Mouse (Mus musculus): Measurements from ENCODE around the gene Mob4. TPM values are rescaled to one million over a fixed set of nuclear protein-coding genes. Genes with fewer than 3 reads are reported as not detected.

Gene Mob4
- polyA plus RNA-seq (2014; fragmentation: Nextera tagmentation; extraction: Ambion mirVana), result 163 and 165 TPM in 2 replicates

- peak within 1 kb of the TSS; percentile 86 for H3K27ac ChIP-seq (replicated peaks; ENCODE audit: low read depth, low read length)
- no peaks in the 10 kb centered on the region for H3K36me3 ChIP-seq (replicated peaks; ENCODE audit: control insufficient read depth, insufficient read depth, low read depth, low read length)
- no peaks in the 10 kb centered on the region for H3K9me3 ChIP-seq (replicated peaks; ENCODE audit: control insufficient read depth, low read length)
- H3K4me2 ChIP-seq (ENCODE audit: low read depth, low read length), result peak within 1 kb of the TSS; percentile 48
- H3K9ac ChIP-seq (replicated peaks; ENCODE audit: low read length), result peak within 1 kb of the TSS; percentile 95
- no peaks in the 10 kb centered on the region for H3K4me1 ChIP-seq (ENCODE audit: control insufficient read depth, insufficient read depth, low read length)
- DNase-seq (ENCODE audit: low spot score), result peak; percentile 95
- ATAC-seq (replicated peaks; ENCODE audit: insufficient number of reproducible peaks, low FRiP score, low TSS enrichment, low read depth), result peak; percentile 96
- WGBS, result under 1% methylated on average over 34 of the region's 42 CpGs
- H3K4me3 ChIP-seq (ENCODE audit: low read depth, low read length), result peak within 1 kb of the TSS; percentile 98
- H3K27me3 ChIP-seq (ENCODE audit: control insufficient read depth, insufficient read depth, low read length), result no peaks in the 10 kb centered on the region
Observed at GRCm38 (mm10) chr1:55130943-55131401, at the start of gene Mob4. Gene Mob4 (plus strand): TSS chr1:55131231.

GRCm38 (mm10) chr1:55082106-55082505 is 48.9 kb upstream of the Mob4 start:
- H3K4me1 ChIP-seq (ENCODE audit: control insufficient read depth, insufficient read depth, low read length), result no peaks in the 10 kb centered on the region
- H3K36me3 ChIP-seq (replicated peaks; ENCODE audit: control insufficient read depth, insufficient read depth, low read depth, low read length), result peaks cover 21% of the 10 kb centered on the region
- no peak overlapping the region for H3K9ac ChIP-seq (replicated peaks; ENCODE audit: low read length)
- H3K4me3 ChIP-seq (ENCODE audit: low read depth, low read length), result no peak overlapping the region
- no peak overlapping the region for H3K27ac ChIP-seq (replicated peaks; ENCODE audit: low read depth, low read length)
- DNase-seq (ENCODE audit: low spot score), result no peak
- ATAC-seq (replicated peaks; ENCODE audit: insufficient number of reproducible peaks, low FRiP score, low TSS enrichment, low read depth), result no peak
- H3K9me3 ChIP-seq (replicated peaks; ENCODE audit: control insufficient read depth, low read length), result no peaks in the 10 kb centered on the region
- no peaks in the 10 kb centered on the region for H3K27me3 ChIP-seq (ENCODE audit: control insufficient read depth, insufficient read depth, low read length)
- no peak overlapping the region for H3K4me2 ChIP-seq (ENCODE audit: low read depth, low read length)
- whole genome bisulfite sequencing, result 65% methylated on average over 1 of the region's 1 CpGs

GRCm38 (mm10) chr1:55085781-55086366 is 45.2 kb upstream of the Mob4 start:
- ATAC-seq (replicated peaks; ENCODE audit: insufficient number of reproducible peaks, low FRiP score, low TSS enrichment, low read depth) (no peak), DNase-seq (ENCODE audit: low spot score) (no peak)
- H3K9me3 ChIP-seq (replicated peaks; ENCODE audit: control insufficient read depth, low read length), result no peaks in the 10 kb centered on the region
- H3K4me1 ChIP-seq (ENCODE audit: control insufficient read depth, insufficient read depth, low read length), result no peaks in the 10 kb centered on the region
- peaks cover 12% of the 10 kb centered on the region for H3K36me3 ChIP-seq (replicated peaks; ENCODE audit: control insufficient read depth, insufficient read depth, low read depth, low read length)
- peak overlapping the region; percentile 78; the same call in 1 of the 2 replicates for H3K4me2 ChIP-seq (ENCODE audit: low read depth, low read length)
- H3K27me3 ChIP-seq (ENCODE audit: control insufficient read depth, insufficient read depth, low read length), result no peaks in the 10 kb centered on the region
- H3K9ac ChIP-seq (replicated peaks; ENCODE audit: low read length), result peak overlapping the region; percentile 15; the same call in 1 of the 2 replicates
- WGBS, result 51% methylated on average over 7 of the region's 7 CpGs
- H3K4me3 ChIP-seq (ENCODE audit: low read depth, low read length), result peak overlapping the region; percentile 90; the same call in 1 of the 2 replicates
- no peak overlapping the region for H3K27ac ChIP-seq (replicated peaks; ENCODE audit: low read depth, low read length)

GRCm38 (mm10) chr1:55086868-55087400 is 44.1 kb upstream of the Mob4 start:
- Histone ChIP-seq H3K9ac (replicated peaks; ENCODE audit: low read length) (peak overlapping the region; percentile 94), H3K36me3 (replicated peaks; ENCODE audit: control insufficient read depth, insufficient read depth, low read depth, low read length) (peaks cover 12% of the 10 kb centered on the region), H3K27ac (replicated peaks; ENCODE audit: low read depth, low read length) (peak overlapping the region; percentile 93), H3K4me3 (ENCODE audit: low read depth, low read length) (peak overlapping the region; percentile 90), H3K27me3 (ENCODE audit: control insufficient read depth, insufficient read depth, low read length) (no peaks in the 10 kb centered on the region), H3K4me2 (ENCODE audit: low read depth, low read length) (peak overlapping the region; percentile 78), H3K9me3 (replicated peaks; ENCODE audit: control insufficient read depth, low read length) (no peaks in the 10 kb centered on the region), H3K4me1 (ENCODE audit: control insufficient read depth, insufficient read depth, low read length) (no peaks in the 10 kb centered on the region)
- ATAC-seq (replicated peaks; ENCODE audit: insufficient number of reproducible peaks, low FRiP score, low TSS enrichment, low read depth) (no peak), DNase-seq (ENCODE audit: low spot score) (peak; percentile 13)
- WGBS, result under 1% methylated on average over 13 of the region's 13 CpGs

GRCm38 (mm10) chr1:55087401-55087904 is 43.6 kb upstream of the Mob4 start:
- Histone ChIP-seq H3K4me3 (ENCODE audit: low read depth, low read length) (peak overlapping the region; percentile 90), H3K27me3 (ENCODE audit: control insufficient read depth, insufficient read depth, low read length) (no peaks in the 10 kb centered on the region), H3K4me2 (ENCODE audit: low read depth, low read length) (peak overlapping the region; percentile 78), H3K27ac (replicated peaks; ENCODE audit: low read depth, low read length) (peak overlapping the region; percentile 93), H3K4me1 (ENCODE audit: control insufficient read depth, insufficient read depth, low read length) (no peaks in the 10 kb centered on the region), H3K9ac (replicated peaks; ENCODE audit: low read length) (peak overlapping the region; percentile 94), H3K9me3 (replicated peaks; ENCODE audit: control insufficient read depth, low read length) (no peaks in the 10 kb centered on the region), H3K36me3 (replicated peaks; ENCODE audit: control insufficient read depth, insufficient read depth, low read depth, low read length) (peaks cover 8% of the 10 kb centered on the region)
- WGBS, result under 1% methylated on average over 45 of the region's 57 CpGs
- ATAC-seq (replicated peaks; ENCODE audit: insufficient number of reproducible peaks, low FRiP score, low TSS enrichment, low read depth) (peak; percentile 83), DNase-seq (ENCODE audit: low spot score) (no peak)

GRCm38 (mm10) chr1:55087932-55088610 is 43.0 kb upstream of the Mob4 start, which contains the start of the genes Hspe1 and Hspd1:
Gene Hspe1 (plus strand): TSS chr1:55088132.
Gene Hspd1 (minus strand): TSS chr1:55088243.
- Histone ChIP-seq H3K4me3 (ENCODE audit: low read depth, low read length) (peak within 1 kb of the TSS; percentile 90), H3K27ac (replicated peaks; ENCODE audit: low read depth, low read length) (peak within 1 kb of the TSS; percentile 93), H3K9me3 (replicated peaks; ENCODE audit: control insufficient read depth, low read length) (no peaks in the 10 kb centered on the region), H3K9ac (replicated peaks; ENCODE audit: low read length) (peak within 1 kb of the TSS; percentile 94), H3K36me3 (replicated peaks; ENCODE audit: control insufficient read depth, insufficient read depth, low read depth, low read length) (peaks cover 5% of the 10 kb centered on the region), H3K27me3 (ENCODE audit: control insufficient read depth, insufficient read depth, low read length) (no peaks in the 10 kb centered on the region), H3K4me1 (ENCODE audit: control insufficient read depth, insufficient read depth, low read length) (no peaks in the 10 kb centered on the region), H3K4me2 (ENCODE audit: low read depth, low read length) (peak within 1 kb of the TSS; percentile 78)
- DNase-seq (ENCODE audit: low spot score) (peak; percentile 99), ATAC-seq (replicated peaks; ENCODE audit: insufficient number of reproducible peaks, low FRiP score, low TSS enrichment, low read depth) (peak; percentile 95)
- WGBS, result under 1% methylated on average over 56 of the region's 76 CpGs

- H3K27ac ChIP-seq (replicated peaks; ENCODE audit: low read depth, low read length), result peak overlapping the region; percentile 93
- H3K4me3 ChIP-seq (ENCODE audit: low read depth, low read length), result peak overlapping the region; percentile 90
- H3K4me1 ChIP-seq (ENCODE audit: control insufficient read depth, insufficient read depth, low read length), result no peaks in the 10 kb centered on the region
- no peaks in the 10 kb centered on the region; the same call in none of the 2 replicates for H3K36me3 ChIP-seq (replicated peaks; ENCODE audit: control insufficient read depth, insufficient read depth, low read depth, low read length)
- peak overlapping the region; percentile 73 for H3K4me2 ChIP-seq (ENCODE audit: low read depth, low read length)
- 7% methylated on average over 16 of the region's 16 CpGs for WGBS
- peak overlapping the region; percentile 94 for H3K9ac ChIP-seq (replicated peaks; ENCODE audit: low read length)
- DNase-seq (ENCODE audit: low spot score), result no peak
- H3K9me3 ChIP-seq (replicated peaks; ENCODE audit: control insufficient read depth, low read length), result no peaks in the 10 kb centered on the region
- no peaks in the 10 kb centered on the region for H3K27me3 ChIP-seq (ENCODE audit: control insufficient read depth, insufficient read depth, low read length)
- no peak for ATAC-seq (replicated peaks; ENCODE audit: insufficient number of reproducible peaks, low FRiP score, low TSS enrichment, low read depth)
Observed at GRCm38 (mm10) chr1:55088611-55089497, 42.2 kb upstream of the Mob4 start.
